Mouse (Mus musculus) effector memory CD4-positive, alpha-beta T cell, adult 5 months (primary cell): ENCODE data around the gene Sebox. TPM values are rescaled to one million over a fixed set of nuclear protein-coding genes. Genes with fewer than 3 reads are reported as not detected.

Source experiments
- polyA plus RNA-seq: library from polyadenylated mRNA; unstranded; fragments of 100-300 nt; shearing (Covaris generic); gene quantifications from one replicate; pipeline ENCODE4 v1.2.1, GENCODE M21; 2017

Sebox gene
- not detected for polyA plus RNA-seq

GRCm38 (mm10) chr11:78502909-78503650 is at the start of gene Sebox:
Sebox (plus strand) TSS chr11:78503447.

GRCm38 (mm10) chr11:78465568-78466180 is 37.6 kb upstream of the Sebox start, which contains the start of gene Slc46a1:
Slc46a1 (plus strand) TSS chr11:78465697.

GRCm38 (mm10) chr11:78497544-78498522 is 5.4 kb upstream of the Sebox start, which contains the start of gene Sarm1:
Sarm1 (minus strand) TSS chr11:78497754.

GRCm38 (mm10) chr11:78499004-78499403 is 4.2 kb upstream of the Sebox start, which contains the start of gene Vtn:
Vtn (plus strand) TSS chr11:78499091.

GRCm38 (mm10) chr11:78512025-78512957 is 9.0 kb downstream of the Sebox start, which contains the start of the genes Tmem199 and Poldip2:
Tmem199 (minus strand) TSS chr11:78512172.
Poldip2 (plus strand) TSS chr11:78512193.

GRCm38 (mm10) chr11:78536080-78536689 is 32.9 kb downstream of the Sebox start, which contains the start of the genes Tnfaip1 and Ift20:
Tnfaip1 (minus strand) TSS chr11:78536332.
Ift20 (plus strand) TSS chr11:78536361.

GRCm38 (mm10) chr11:78550168-78551058 is 47.2 kb downstream of the Sebox start, which contains the start of gene Tmem97:
Tmem97 (minus strand) TSS chr11:78550777.

Other genes with a start within 250 kb of the Sebox start
- gene 2610507B11Rik, start 241.7 kb upstream of the Sebox start, polyA plus RNA-seq = 57.5 TPM
- gene BC030499, start 212.6 kb upstream of the Sebox start, polyA plus RNA-seq = not detected
- 1.2 TPM for gene Spag5, start 201.9 kb upstream of the Sebox start, polyA plus RNA-seq
- gene Aldoc, start 180.5 kb upstream of the Sebox start, polyA plus RNA-seq = 3.8 TPM
- gene Pigs, start 175.0 kb upstream of the Sebox start, polyA plus RNA-seq = 65.6 TPM
- 30.0 TPM for gene Unc119, start 160.0 kb upstream of the Sebox start, polyA plus RNA-seq
- gene Foxn1, start 116.9 kb upstream of the Sebox start, polyA plus RNA-seq = not detected
- gene Slc13a2, start 81.2 kb upstream of the Sebox start, polyA plus RNA-seq = not detected
- gene Slc46a1, start 37.8 kb upstream of the Sebox start, polyA plus RNA-seq = 1.0 TPM
- gene Sarm1, start 5.7 kb upstream of the Sebox start, polyA plus RNA-seq = 1.8 TPM
- not detected for gene Vtn, start 4.4 kb upstream of the Sebox start, polyA plus RNA-seq
- gene Tmem199, start 8.7 kb downstream of the Sebox start, polyA plus RNA-seq = 16.0 TPM
- gene Poldip2, start 8.7 kb downstream of the Sebox start, polyA plus RNA-seq = 31.8 TPM
- 11.7 TPM for gene Tnfaip1, start 32.9 kb downstream of the Sebox start, polyA plus RNA-seq
- gene Ift20, start 32.9 kb downstream of the Sebox start, polyA plus RNA-seq = 50.3 TPM
- 17.7 TPM for gene Tmem97, start 47.3 kb downstream of the Sebox start, polyA plus RNA-seq
- gene Nlk, start 193.9 kb downstream of the Sebox start, polyA plus RNA-seq = 10.0 TPM
- 17.2 TPM for gene Ccnq, start 248.3 kb downstream of the Sebox start, polyA plus RNA-seq